Mouse (Mus musculus): ENCODE results near the gene Cideb.

Gene Cideb

DNA sequence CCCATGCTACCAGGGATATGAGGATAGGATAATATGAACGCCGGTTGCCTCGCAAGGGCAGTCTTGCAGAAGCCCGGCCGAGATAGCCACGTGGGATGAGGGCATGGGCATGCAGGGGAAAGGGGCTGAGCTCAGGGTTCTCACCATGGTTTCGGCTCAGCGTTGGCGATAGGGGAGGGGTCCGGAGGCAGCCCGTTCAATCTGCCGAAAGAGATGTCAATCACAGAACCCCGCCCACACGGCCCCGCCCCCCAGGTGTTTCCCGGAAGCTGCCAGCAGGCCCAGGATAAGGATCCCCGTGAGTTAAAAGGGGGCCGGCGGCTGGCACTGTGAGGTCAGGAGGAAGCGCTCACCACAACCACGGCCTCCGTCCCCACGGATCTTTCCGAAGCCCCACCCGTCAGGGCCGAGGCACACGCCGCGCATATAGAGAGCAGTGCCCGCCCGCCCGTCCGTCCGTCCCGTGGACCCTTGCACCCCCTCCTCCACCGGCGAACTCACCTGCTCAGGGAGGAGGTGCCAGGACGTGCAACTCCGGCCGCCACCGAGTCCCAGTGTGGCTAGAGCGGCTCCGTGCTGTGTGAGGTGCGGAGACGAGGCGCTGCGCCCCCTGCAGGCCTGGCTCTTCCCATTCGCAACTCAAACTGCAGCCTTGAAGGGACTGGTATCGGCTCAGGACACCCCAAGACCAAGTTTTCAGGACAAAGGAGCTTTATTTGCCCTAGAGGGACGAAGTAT, 36.4 kb downstream of the Cideb start, which contains the start of gene Rabggta:
Gene Rabggta (minus strand): TSS at position 564 of the 738 bp plus-strand sequence.
- DNase-seq = peak; percentile 94

DNA sequence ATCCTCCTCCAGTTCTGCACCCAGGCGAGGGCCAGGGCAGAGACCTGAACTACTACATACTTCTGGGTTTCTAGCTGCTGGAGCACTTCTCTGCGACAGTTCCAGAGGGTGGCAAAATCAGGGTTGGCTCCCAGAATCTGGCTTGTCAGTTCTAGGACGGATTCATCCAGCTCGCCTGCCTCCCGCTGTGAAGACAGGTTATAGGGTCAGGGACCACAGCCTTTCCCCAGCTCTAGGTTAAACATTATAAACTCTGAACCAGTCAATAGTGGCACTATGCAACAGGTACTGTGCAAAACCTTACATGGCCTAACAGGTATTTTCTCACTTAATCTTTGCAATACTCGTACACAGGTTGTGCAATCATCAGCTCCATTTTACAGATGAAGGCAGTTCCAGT, 37.2 kb downstream of the Cideb start:
- DNase-seq = no peak

DNA sequence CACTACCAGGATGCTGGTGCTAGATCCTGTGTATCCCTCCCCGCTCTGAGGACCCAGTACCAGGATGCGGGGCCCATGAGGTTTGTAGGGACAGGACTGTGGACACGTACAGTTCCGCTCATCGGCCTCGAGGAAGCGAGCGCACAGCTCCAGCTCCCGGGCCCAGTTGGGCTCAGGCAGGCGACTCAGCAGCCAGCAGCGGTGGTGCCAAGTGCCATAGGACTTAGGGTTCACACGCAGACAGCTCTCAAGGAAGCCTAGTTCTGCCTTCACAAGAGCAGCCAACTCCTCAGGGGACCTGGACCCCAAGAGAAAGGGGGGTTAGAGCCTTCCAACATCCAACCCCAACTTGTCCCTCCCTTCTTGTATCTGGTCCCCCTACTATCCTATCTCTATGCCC, 37.6 kb downstream of the Cideb start:
- DNase-seq = no peak

DNA sequence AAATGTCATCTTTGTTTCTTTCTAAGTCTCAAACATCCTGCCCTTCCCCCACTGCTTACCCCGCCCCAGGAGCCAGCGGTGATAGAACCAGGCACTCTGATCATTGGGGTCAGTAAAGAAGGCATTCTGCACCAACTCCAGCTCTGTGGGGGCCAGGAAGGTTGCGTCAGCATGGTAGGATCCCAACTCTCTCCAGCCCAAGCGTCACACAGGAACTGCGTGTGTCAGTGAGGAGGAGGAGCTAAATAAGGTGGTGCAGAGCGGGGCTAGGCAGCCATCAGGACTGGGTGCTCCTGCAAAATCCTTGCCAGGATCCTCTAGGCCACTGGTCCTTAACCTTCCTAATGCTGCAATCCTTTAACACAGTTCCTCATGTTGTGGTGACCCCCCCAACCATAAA, 38.5 kb downstream of the Cideb start:
- no peak for DNase-seq

DNA sequence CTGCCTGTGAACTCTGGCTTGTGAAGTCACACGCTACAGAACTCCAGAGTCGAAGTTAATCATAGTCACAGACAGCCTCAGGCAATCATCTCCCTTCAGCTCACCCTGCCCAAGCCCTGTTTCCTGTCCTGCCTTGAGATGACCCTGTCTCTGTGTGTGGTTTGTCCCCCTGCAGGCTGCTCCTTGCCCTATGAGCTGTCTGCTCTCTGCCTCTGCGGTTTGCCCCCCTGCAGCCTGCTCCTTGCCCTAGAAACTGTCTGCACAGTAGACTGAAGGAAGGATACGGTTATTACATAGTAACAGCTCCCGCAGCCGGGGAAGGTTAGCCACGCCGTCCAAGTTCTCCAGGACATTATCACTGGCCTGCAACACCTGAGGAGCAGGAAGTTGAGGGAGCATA, 41.4 kb downstream of the Cideb start:
- DNase-seq = no peak

DNA sequence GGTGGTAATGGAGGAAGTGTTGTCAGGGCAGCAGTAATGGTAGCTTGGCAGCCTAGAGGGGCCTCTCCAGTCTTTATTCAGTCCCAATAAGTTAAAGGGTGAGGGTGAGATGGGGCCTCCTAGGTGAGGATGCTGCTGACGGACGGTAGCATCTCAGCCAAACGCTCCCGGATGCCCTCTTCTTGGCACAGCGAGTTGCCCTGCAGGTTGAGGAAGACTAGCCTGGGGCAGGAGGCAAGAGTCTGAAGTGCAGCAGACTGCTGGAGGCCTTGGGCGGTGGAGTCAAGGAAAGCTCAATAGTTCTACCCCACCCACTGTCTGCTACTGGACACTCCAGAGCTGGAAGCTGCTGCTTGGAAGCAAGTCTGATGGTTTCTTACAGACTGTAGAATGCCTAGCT, 42.0 kb downstream of the Cideb start:
- no peak for DNase-seq

DNA sequence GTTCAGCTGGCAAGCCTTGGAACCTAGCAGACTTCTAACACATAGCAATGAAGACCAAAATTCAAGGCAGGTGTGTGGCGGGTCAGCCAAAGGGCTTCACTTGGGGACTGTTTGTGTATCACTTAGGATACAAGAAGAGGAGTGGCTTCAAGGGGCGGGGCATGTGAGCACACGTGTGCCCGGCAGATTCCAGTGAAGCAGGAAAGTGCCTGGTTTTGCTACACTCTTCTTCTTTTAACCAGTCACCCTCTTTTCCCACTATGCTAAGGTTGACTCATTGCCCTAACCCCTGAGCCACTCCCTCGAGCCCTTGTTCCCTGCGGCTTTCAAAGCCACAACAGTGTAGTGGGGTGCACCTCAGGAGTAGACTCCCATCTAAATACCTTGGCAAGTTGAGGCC, 43.4 kb downstream of the Cideb start:
- DNase-seq = no peak

DNA sequence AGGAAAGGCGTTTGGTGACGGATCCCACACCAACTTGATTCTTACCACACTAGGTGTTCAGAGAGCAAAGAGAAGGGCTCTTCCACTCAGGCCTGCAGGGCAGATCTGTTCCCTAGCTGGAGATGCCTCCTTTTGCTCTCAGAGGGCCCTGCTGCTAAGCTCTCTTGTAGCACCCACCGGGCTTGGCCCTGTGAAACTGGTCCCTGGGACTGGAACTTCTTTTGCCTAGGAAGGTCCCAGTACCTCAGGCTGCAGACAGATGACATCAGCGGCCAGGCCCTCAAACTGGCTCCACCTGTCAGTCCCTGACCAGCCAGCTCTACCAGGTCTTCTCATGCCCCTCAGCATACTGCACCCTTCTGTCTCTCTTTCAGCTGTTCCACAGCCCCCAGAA, 44.5 kb downstream of the Cideb start, which contains the start of gene Tgm1:
Gene Tgm1 (minus strand): TSS at position 198 of the 394 bp plus-strand sequence.
- DNase-seq = no peak

DNA sequence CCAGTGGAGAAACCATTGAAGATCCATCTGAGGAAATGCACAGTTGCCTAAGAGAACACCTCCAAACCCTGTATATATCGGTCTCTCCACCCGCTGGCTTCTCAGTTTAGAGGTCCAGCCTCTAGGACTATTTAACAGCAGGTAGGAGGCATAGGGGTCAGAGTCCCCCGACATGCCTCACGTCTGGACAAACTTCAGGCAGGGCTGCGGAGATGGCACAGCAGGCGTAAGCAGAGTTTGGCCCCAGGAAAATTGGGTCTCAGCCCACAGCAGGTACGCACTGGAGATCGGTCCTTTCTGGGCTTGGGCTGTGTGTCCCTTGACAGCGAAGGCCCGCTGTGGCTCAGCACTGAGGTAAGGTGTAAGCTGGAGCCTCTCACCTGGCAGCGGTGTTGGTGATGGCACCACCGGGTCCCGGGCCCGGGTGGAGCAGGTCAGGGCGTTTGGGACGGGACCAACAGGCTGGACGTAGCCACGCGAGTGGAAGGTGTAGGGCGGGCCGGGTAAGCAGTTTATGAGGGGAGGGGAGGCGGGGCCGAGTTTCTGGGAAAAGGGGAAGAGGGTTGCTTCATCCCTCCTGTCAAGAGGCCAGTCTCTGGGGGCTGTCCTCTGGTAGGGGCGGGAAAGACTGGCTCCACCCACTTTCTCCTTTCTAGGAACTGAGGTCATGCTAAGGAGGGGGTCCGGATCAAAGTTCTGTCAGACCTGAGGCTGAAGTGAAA, 45.1 kb downstream of the Cideb start:
- DNase-seq = peak; percentile 24

DNA sequence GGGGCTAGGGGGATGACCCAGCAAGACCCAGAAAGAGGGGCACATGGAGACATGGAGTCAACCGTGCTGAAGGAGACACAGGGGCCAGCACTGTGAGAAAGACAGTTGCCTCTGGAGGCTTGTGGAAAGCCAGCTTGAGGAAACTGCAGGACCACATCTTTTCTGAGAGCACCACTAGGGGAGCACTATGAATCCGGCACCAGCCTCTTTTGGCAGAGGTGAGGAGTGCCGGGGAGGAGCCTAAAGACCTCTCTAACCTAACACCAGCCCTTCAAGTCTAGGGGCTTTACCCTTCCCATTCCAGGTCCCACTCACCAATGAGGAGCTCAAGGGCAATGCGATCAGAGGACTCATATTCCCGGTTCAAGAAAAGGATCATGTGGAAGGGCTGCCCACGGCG, 46.5 kb downstream of the Cideb start:
- DNase-seq = no peak

DNA sequence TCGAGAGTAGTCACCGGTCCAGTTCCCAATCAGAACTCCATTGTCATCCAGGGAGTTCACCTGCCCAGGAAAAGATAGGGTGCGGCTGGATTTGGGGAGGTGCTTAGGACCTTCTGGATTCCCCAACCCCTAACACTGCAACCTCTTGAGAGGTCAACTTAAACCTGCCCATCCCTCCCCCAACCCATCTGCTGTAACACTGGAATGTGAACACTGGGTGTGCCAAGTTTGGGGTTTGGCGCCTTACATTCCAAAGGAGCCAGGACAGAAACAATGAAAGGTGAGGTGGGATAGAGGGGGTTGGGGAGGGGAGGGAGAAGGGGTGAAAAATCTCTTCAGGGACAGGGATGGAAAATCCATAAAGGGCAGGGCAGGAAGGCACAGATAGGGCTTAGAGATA, 48.7 kb downstream of the Cideb start:
- DNase-seq = no peak

DNA sequence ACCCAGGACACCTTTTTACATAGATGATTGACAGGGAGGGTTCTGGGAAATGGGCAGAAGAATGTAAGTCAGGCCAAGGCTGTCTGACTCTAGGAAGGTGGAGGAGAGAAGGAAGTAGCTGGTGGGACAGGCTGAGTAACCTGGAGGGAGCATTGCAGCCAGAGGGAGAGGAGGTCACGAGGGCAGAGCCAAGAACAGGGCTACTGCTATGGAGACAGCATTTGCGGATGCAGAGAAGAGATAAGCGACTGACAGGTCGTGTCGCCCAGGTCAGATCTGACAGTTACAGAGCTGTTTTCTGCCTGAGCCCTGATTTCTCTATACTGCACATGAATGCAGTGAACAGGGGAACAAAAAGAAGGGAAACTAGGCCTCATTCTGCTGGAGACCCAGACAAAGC, 50.9 kb downstream of the Cideb start:
- DNase-seq = no peak

DNA sequence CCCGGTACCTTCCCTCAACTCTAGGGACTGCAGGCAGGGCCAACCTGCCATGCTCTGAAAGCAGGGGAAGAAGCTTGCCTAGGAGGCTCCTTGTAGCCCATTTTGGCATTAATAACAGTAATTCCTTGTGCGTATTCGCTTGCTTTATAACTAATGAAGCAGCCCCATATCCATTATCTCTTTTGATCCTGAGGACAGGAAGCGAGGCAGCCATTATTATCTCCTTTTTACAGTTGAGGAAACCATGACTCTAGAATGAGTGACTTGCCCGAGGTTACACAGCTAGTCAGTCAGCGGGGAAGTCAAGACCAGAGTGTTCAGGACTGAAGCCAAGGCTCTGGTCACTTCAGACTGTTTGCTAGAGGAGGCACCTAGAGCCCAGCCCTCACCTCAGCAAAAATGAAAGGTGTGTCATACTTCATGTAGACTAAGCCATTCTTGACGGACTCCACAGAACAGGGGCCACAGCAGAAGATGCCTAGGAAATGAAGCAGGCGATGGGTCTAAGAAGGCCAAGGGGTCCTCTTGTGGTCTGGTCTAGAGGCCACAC, 52.1 kb downstream of the Cideb start:
- DNase-seq = no peak

Data from retina, postnatal 1 day (tissue).